Mouse (Mus musculus): ENCODE results near the gene Pcsk4. TPM values are rescaled to one million over a fixed set of nuclear protein-coding genes. Genes with fewer than 3 reads are reported as not detected.
A peak's percentile ranks its signal among the peaks of the same experiment; 100 is the strongest.

Pcsk4 gene
- polyA plus RNA-seq (2016; fragmentation: Nextera tagmentation; extraction: Ambion mirVana), result 2.2 and 2.3 TPM in 2 replicates

DNA sequence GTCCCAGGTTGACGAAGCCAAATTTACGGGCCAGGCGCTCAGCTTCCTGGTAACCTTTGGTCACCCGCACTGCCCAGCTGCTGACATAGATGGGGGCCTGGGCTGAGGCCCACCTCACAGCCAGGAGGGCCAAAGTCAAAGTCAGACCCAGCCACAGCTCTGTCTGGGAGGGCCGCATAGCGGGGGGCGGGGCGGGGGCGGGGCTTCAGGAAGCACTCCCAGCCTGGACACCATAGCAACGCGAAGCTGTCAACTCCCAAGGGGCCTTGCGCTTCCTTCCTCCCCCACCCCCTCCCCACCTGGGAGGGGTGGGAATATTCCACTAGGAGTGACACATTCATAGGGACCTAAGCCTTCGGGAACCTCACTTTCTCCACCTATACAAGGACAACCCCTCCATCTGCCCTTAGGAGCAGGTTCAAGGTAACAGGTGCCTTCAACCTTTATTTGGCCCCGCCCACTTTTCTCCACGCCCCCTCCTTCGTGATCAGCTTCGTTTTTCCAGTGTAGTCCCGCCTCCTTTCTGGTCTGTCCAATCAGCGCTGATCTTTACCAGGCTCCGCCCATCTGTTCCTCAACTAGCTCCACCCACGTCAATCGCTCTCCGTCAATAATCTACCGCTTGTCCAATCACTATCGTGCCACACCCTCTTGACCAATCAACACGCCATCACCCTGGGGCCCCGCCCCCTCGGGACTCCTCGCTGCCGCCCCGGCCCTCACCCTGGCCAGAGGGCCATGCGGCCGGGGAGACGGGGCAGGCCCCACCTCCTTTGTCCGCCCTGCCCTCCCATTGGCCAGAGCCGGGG, at the start of gene Pcsk4, which contains the start of gene Reep6:
Pcsk4 (minus strand) TSS at position 226 of the 809 bp plus-strand sequence.
Reep6 (plus strand) TSS at position 681 of the 809 bp plus-strand sequence.
- H3K4me3 ChIP-seq, result peak within 1 kb of the TSS; percentile 38
- H3K4me2 ChIP-seq (replicated peaks), result peak within 1 kb of the TSS; percentile 79
- 6% methylated on average over 36 of the region's 36 CpGs for WGBS
- H3K36me3 ChIP-seq, result no peaks in the 10 kb centered on the region
- peak within 1 kb of the TSS; percentile 53 for H3K9ac ChIP-seq
- H3K27ac ChIP-seq, result no peak within 1 kb of the TSS
- no peaks in the 10 kb centered on the region for H3K9me3 ChIP-seq
- peak; percentile 92 for ATAC-seq (ENCODE audit: low FRiP score, low read depth)
- peaks cover 19% of the 10 kb centered on the region for H3K4me1 ChIP-seq
- peaks cover 16% of the 10 kb centered on the region for H3K27me3 ChIP-seq (replicated peaks)

DNA sequence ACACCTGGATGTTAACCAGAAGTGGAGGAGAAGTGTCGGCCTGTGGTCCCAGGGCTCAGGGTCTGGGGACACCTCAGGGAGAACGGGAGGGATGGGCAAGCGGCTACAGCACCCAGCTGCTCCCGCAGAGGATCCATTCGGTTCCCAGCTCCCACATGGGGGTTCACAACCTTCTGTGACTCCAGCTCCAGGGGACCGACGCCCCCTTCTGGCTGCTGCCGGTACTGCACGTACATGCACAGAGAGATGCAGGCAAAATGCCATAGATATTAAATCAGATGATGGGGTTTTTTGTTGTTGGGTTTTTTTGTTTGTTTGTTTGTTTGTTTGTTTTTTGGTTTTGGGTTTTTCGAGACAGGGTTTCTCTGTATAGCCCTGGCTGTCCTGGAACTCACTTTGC, 48.4 kb upstream of the Pcsk4 start:
- WGBS, result 56% methylated on average over 10 of the region's 10 CpGs
- H3K27ac ChIP-seq, result no peak overlapping the region
- no peak for ATAC-seq (ENCODE audit: low FRiP score, low read depth)
- H3K4me2 ChIP-seq (replicated peaks), result no peak overlapping the region
- no peaks in the 10 kb centered on the region for H3K9me3 ChIP-seq
- no peak overlapping the region for H3K9ac ChIP-seq
- H3K27me3 ChIP-seq (replicated peaks), result peaks cover 2% of the 10 kb centered on the region; the same call in 1 of the 2 replicates
- peaks cover 16% of the 10 kb centered on the region for H3K4me1 ChIP-seq
- no peak overlapping the region for H3K4me3 ChIP-seq
- H3K36me3 ChIP-seq, result peaks cover 31% of the 10 kb centered on the region

DNA sequence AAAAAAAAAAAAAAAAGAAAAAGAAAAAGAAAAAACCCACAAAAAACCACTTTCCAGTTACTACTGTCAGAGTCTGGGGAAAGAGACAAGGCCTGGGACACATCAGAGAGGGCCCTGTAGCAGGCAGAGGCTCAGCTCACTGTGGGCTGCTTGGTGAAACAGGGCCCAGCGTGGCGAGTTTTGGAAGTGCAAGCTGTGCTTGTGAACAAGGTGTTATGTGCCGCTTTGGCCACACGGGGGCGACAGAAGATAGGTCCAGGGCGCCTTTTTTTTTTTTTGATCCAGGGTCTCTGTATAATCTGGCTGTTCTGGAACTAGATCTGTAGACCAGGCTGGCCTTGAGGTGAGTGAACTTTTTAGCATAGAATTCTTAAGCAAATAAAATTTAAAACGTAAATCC, 46.9 kb upstream of the Pcsk4 start:
- H3K9me3 ChIP-seq, result no peaks in the 10 kb centered on the region
- H3K27ac ChIP-seq, result no peak overlapping the region
- no peak overlapping the region for H3K4me3 ChIP-seq
- peaks cover 14% of the 10 kb centered on the region for H3K4me1 ChIP-seq
- WGBS, result 2% methylated on average over 7 of the region's 7 CpGs
- H3K36me3 ChIP-seq, result peaks cover 16% of the 10 kb centered on the region
- no peak for ATAC-seq (ENCODE audit: low FRiP score, low read depth)
- no peak overlapping the region for H3K9ac ChIP-seq
- peaks cover 4% of the 10 kb centered on the region; the same call in 1 of the 2 replicates for H3K27me3 ChIP-seq (replicated peaks)
- no peak overlapping the region for H3K4me2 ChIP-seq (replicated peaks)

DNA sequence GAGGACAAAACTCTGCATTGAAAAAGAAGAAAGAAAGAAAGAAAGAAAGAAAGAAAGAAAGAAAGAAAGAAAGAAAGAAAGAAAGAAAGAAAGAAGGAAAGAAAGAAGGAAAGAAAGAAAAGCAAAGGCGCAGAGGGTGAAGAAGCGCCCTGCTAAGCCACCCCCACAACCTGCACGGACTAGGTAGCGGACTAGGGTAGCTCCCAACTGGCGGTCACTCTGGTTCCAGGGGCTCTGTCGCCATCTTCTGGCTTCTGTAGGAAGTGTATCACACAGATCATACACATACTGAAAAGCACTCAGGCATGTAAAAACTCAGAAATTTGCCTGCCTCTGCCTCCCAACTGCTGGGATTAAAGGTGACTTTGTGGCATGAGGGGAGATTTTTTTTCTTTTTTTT, 44.8 kb upstream of the Pcsk4 start:
- Histone ChIP-seq H3K4me1 (0 out of 2 replicates have a peak, but pooled peaks cover 11% of the 10 kb centered on the region), H3K27me3 (replicated peaks) (peaks cover 4% of the 10 kb centered on the region; the same call in 1 of the 2 replicates), H3K4me2 (replicated peaks) (no peak overlapping the region), H3K9me3 (no peaks in the 10 kb centered on the region), H3K9ac (no peak overlapping the region), H3K27ac (no peak overlapping the region), H3K4me3 (no peak overlapping the region), H3K36me3 (no peaks in the 10 kb centered on the region)
- 14% methylated on average over 6 of the region's 6 CpGs for WGBS
- ATAC-seq (ENCODE audit: low FRiP score, low read depth), result no peak

DNA sequence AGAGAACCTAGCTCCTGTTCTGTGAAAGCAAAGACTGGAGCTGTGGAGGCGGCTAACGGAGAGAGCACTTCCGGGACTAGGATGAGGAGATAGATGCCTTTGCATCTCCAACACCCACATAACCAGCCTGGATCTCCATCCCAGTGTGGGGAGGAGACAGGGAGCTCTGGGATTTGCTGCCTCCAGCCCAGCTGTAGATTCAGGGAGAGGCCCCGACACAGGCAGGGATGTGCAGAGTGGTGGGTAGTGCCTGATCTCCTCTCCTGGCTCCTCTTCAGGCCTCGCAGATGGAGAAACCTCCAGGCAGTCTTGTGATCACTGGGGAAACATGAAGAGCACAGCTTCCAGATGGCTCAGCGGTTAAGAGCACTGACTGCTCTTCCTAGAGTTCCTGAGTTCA, 43.4 kb upstream of the Pcsk4 start:
- Histone ChIP-seq H3K9ac (no peak overlapping the region), H3K27ac (no peak overlapping the region), H3K36me3 (no peaks in the 10 kb centered on the region), H3K4me1 (0 out of 2 replicates have a peak, but pooled peaks cover 11% of the 10 kb centered on the region), H3K4me3 (no peak overlapping the region), H3K9me3 (no peaks in the 10 kb centered on the region), H3K27me3 (replicated peaks) (peaks cover 4% of the 10 kb centered on the region; the same call in 1 of the 2 replicates), H3K4me2 (replicated peaks) (no peak overlapping the region)
- ATAC-seq (ENCODE audit: low FRiP score, low read depth), result no peak
- 85% methylated on average over 6 of the region's 6 CpGs for WGBS

DNA sequence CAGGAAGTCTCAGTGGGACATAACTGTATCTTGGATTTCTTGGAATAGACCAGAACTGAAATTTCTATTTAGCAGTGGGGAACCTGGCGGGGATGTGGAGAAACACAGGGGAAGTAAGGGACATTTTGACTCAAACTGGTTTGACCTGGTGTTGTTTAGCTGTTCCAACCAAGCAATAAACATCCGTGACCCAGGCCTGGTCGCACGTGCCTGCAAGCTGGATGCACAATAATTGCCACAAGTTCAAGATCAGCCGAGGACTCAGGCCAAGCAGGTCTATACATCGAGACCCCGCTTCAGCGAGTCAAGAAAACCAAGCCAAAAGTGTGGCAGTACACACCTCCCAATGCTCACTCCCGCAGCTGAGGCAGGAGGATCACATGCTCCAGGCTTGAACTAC, 42.7 kb upstream of the Pcsk4 start:
- Histone ChIP-seq H3K27me3 (replicated peaks) (peaks cover 4% of the 10 kb centered on the region; the same call in 1 of the 2 replicates), H3K9ac (no peak overlapping the region), H3K27ac (no peak overlapping the region), H3K4me3 (no peak overlapping the region), H3K9me3 (no peaks in the 10 kb centered on the region), H3K36me3 (no peaks in the 10 kb centered on the region), H3K4me2 (replicated peaks) (0 out of 2 replicates have a peak overlapping the region, but pooled peaks have one; percentile 35), H3K4me1 (0 out of 2 replicates have a peak, but pooled peaks cover 11% of the 10 kb centered on the region)
- no peak for ATAC-seq (ENCODE audit: low FRiP score, low read depth)
- 50% methylated on average over 9 of the region's 9 CpGs for WGBS

DNA sequence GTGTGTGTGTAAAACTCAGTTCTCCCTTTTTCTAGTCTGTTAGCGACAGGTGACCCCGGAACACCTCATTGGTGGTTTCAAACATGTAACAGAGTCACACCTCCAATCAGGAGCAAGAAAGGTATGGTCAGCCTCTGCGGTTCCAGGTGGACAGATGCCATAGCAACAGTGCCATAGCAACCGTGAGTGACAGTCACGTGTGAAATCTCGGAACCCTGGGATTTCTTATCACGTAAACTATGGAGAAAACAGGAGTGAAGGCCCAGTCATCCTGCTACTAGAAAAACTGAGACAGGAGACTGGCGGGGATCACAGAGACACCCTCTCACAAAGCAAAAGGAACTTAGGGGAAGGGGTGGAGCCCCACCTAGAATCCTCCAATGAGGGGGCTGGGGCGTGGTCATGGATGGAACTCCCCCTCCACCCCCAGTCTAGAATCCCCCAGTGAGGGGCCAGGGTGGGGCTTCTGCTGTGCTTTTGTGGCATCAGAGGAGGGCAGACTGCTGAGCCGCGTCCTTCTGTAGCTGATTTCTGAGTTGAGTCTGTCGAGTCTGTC, 42.2 kb upstream of the Pcsk4 start:
- 3% methylated on average over 12 of the region's 12 CpGs for WGBS
- no peak overlapping the region for H3K27ac ChIP-seq
- no peak overlapping the region for H3K4me3 ChIP-seq
- no peaks in the 10 kb centered on the region for H3K36me3 ChIP-seq
- no peak overlapping the region for H3K9ac ChIP-seq
- H3K9me3 ChIP-seq, result no peaks in the 10 kb centered on the region
- H3K4me1 ChIP-seq, result 0 out of 2 replicates have a peak, but pooled peaks cover 11% of the 10 kb centered on the region
- H3K4me2 ChIP-seq (replicated peaks), result peak overlapping the region; percentile 35; the same call in 1 of the 2 replicates
- ATAC-seq (ENCODE audit: low FRiP score, low read depth), result peak; percentile 68; the same call in 1 of the 2 replicates
- H3K27me3 ChIP-seq (replicated peaks), result peaks cover 4% of the 10 kb centered on the region; the same call in 1 of the 2 replicates

DNA sequence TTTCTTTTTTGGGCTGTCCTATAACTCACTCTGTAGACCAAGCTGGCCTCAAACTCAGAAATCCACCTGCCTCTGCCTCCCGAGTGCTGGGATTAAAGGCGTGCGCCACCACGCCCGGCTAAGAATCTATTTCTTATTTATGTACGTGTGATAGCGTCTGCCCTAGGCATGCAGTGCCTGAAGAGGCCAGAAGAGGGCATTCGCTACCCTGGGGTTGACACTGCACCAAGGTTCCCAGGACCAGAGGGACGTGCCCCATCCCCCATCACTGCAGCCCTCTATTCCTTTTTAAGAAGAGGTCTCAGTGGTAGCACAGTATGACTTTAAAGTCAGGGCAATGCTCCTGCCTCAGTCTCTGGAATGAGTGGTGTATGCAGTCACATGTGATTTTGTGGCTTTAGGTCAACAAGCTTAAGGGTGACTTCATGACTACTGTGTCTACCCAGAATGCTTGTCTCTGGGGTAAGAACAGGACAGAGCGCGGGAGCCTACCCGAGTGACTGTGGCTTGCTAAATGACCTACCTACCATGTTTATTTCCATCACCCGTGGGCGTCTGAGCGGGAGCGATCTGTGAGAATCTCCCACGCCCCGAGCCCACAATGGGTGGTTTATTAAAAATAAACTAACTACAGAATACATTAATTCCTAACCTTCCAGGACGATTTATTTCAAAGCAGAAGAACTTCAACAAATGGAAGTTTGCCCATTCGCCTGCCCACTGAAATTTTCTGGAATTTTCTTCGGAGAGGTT, 40.9 kb upstream of the Pcsk4 start:
- Histone ChIP-seq H3K36me3 (no peaks in the 10 kb centered on the region), H3K9me3 (no peaks in the 10 kb centered on the region), H3K27me3 (replicated peaks) (peaks cover 4% of the 10 kb centered on the region; the same call in 1 of the 2 replicates), H3K4me3 (no peak overlapping the region), H3K4me1 (0 out of 2 replicates have a peak, but pooled peaks cover 11% of the 10 kb centered on the region), H3K4me2 (replicated peaks) (no peak overlapping the region), H3K9ac (no peak overlapping the region), H3K27ac (no peak overlapping the region)
- WGBS, result 80% methylated on average over 21 of the region's 21 CpGs
- ATAC-seq (ENCODE audit: low FRiP score, low read depth), result no peak

DNA sequence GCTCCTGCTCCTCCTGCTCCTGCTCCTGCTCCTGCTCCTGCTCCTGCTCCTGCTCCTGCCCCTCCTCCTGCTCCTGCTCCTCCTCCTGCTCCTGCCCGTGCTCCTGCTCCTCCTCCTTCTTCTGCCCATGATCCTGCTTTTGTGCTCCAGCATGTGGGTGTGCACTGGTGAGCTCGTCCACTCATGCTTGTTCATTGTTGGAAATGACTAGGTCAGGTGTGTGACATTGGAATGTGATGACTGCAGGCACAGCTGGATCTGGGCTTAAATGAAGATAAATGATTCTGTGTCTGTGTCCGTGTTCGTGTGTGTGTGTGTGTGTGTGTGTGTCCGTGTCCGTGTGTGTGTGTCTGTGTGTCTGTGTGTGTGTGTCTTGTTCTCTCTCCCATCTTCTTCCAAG, 39.1 kb upstream of the Pcsk4 start:
- Histone ChIP-seq H3K4me1 (0 out of 2 replicates have a peak, but pooled peaks cover 11% of the 10 kb centered on the region), H3K4me3 (no peak overlapping the region), H3K9ac (no peak overlapping the region), H3K27me3 (replicated peaks) (peaks cover 15% of the 10 kb centered on the region; the same call in 1 of the 2 replicates), H3K36me3 (no peaks in the 10 kb centered on the region), H3K9me3 (no peaks in the 10 kb centered on the region), H3K4me2 (replicated peaks) (no peak overlapping the region), H3K27ac (no peak overlapping the region)
- WGBS, result 92% methylated on average over 6 of the region's 6 CpGs
- no peak for ATAC-seq (ENCODE audit: low FRiP score, low read depth)

DNA sequence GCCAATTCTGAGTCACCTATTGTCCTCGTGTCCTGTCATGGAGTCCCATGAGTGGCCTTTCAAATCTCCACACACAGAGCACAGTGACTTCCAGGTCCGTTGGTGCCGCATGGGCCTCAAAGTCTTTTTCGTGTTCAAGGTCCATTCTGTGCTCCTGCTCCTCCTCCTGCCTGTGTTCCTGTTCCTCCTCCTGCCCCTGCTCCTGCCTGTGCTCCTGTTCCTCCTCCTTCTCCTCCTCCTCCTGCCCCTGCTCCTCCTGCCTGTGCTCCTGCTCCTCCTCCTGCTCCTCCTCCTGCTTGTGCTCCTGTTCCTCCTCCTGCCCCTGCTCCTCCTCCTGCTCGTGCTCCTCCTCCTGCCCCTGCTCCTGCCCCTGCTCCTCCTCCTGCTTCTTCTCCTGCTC, 38.7 kb upstream of the Pcsk4 start:
- 0 out of 2 replicates have a peak, but pooled peaks cover 11% of the 10 kb centered on the region for H3K4me1 ChIP-seq
- H3K4me2 ChIP-seq (replicated peaks), result no peak overlapping the region
- H3K9me3 ChIP-seq, result no peaks in the 10 kb centered on the region
- H3K4me3 ChIP-seq, result no peak overlapping the region
- no peaks in the 10 kb centered on the region for H3K36me3 ChIP-seq
- ATAC-seq (ENCODE audit: low FRiP score, low read depth), result no peak
- H3K27me3 ChIP-seq (replicated peaks), result peaks cover 16% of the 10 kb centered on the region
- no peak overlapping the region for H3K9ac ChIP-seq
- WGBS, result 59% methylated on average over 5 of the region's 5 CpGs
- H3K27ac ChIP-seq, result no peak overlapping the region

DNA sequence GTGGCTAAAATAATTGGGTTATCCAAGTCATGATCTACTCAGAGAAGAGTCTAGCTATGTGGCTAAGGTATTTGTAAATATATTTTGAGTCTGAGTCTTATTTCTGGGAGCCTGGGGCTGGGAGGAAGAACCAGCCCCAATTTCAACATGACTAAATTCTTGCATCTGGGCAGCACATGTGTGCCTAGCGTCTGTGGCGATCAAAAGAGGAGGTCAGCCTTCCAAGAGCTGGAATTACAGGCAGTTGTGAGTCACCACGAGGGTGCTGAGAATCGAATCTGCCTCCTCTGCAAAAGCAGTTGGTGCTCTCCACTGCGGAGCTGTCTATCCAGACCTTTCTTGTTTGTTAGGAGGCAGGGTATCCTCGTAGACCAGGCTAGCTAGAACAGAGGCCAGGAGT, 36.4 kb upstream of the Pcsk4 start:
- no peak overlapping the region for H3K27ac ChIP-seq
- no peaks in the 10 kb centered on the region for H3K36me3 ChIP-seq
- H3K9ac ChIP-seq, result no peak overlapping the region
- ATAC-seq (ENCODE audit: low FRiP score, low read depth), result no peak
- 0 out of 2 replicates have a peak, but pooled peaks cover 8% of the 10 kb centered on the region for H3K9me3 ChIP-seq
- WGBS, result 67% methylated on average over 6 of the region's 6 CpGs
- H3K4me2 ChIP-seq (replicated peaks), result no peak overlapping the region
- no peaks in the 10 kb centered on the region for H3K4me1 ChIP-seq
- H3K27me3 ChIP-seq (replicated peaks), result peaks cover 22% of the 10 kb centered on the region
- no peak overlapping the region for H3K4me3 ChIP-seq

DNA sequence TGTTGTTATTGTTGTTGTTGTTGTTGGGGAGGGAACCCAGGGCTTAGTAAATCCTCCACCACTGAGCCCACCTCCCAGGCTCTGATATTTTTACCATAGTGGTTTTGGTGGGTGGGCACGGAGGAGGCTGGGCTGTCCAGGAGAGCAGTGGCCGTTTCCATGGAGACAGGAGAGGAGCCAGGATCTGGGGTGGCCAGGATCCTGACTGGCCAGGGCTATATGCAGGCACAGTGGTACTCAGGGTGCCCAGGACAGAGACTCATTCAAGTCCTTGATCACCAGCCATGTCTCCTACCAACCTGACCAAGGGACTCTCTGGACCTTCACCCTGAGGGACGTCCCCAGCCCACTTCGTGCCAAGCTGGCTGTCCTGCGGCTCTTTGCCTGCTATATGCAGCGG, 34.4 kb upstream of the Pcsk4 start:
- ATAC-seq (ENCODE audit: low FRiP score, low read depth), result no peak
- Histone ChIP-seq H3K9ac (no peak overlapping the region), H3K36me3 (no peaks in the 10 kb centered on the region), H3K9me3 (0 out of 2 replicates have a peak, but pooled peaks cover 8% of the 10 kb centered on the region), H3K4me1 (no peaks in the 10 kb centered on the region), H3K27ac (no peak overlapping the region), H3K4me2 (replicated peaks) (no peak overlapping the region), H3K27me3 (replicated peaks) (peaks cover 42% of the 10 kb centered on the region), H3K4me3 (no peak overlapping the region)
- WGBS, result 41% methylated on average over 6 of the region's 6 CpGs

Measured in neural tube, embryonic 12.5 days (tissue).